Mouse (Mus musculus) liver, adult 2 months (tissue): Measurements from ENCODE around the gene Zfp961.

Experiments used
- CTCF ChIP-seq: fragments of 200-500 bp; IDR thresholded peaks from 2 replicates; pipeline ENCODE4 v1.5.1; 2011; ENCODE audit warnings: low read depth, low read length, control low read depth
- POLR2A ChIP-seq: fragments of 200-500 bp; IDR thresholded peaks from 2 replicates; pipeline ENCODE4 v1.6.1; 2011; ENCODE audit warnings: low read length, control low read depth; ENCODE audit not compliant: insufficient read depth; ENCODE audit errors: extremely low read depth

GRCm38 (mm10) chr8:71974211-71974610 lies 23.4 kb downstream of the Zfp961 start:
- TF ChIP-seq CTCF, result no peak
- TF ChIP-seq POLR2A, result no peak
